Mouse (Mus musculus): ENCODE measurements around the gene Zc3h6. TPM values are rescaled to one million over a fixed set of nuclear protein-coding genes. Genes with fewer than 3 reads are reported as not detected.
"Not testable (repeated sequence)": the region's sequence is repeated elsewhere in the genome, so short reads cannot be mapped to it uniquely, and the experiment has no call there.

The Zc3h6 gene
- polyA plus RNA-seq (2012; rRNA removed) = 2.2 and 3.8 TPM in 2 replicates

DNA sequence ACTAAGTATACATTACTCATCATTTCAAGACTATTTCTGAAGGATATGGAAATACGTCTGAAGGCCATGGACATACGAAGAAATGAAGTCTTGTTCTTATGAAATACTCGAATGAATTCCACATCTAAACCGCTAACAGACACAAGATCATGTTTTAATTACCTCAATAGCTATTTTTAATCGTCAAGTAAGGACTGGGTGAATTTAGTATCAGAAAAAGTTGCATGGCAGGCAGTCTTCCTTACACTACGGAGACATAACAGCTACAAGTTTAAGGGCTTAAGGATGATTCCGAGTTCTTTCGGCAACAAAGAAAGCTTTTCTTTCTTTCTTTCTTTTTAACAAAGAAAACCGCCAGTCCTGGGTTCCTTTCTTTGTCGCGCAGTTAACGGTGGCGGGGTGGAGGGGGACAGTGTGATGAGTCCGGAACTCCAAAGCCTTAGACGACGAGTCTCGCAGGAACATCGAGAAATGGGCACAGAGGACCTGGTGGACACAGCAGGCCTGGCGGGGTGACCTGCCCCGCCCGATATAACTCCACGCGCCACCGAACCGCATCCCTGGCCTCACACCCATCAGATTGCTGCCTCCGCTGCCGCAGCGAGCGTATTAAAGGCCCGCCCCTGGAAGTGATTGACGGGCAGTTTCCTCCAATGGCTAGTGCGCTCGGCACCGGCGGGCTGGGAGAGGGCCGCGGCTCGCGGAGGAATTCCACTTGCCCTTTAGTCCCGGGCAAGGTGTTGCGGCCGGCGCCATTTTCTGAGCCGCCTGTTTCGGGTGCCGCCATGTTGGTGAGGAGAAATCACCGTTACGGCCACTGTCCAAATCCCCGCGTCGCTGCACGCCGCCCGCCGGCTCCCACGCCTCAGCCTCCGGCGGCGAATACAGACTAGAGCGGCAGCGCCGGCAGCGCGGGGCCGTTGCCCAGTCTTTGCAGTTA, at the start of gene Zc3h6:
Gene Zc3h6, plus strand, starts transcription at position 762 of the 940 bp plus-strand sequence.
- DNase-seq (ENCODE audit: low read depth) = no peak

DNA sequence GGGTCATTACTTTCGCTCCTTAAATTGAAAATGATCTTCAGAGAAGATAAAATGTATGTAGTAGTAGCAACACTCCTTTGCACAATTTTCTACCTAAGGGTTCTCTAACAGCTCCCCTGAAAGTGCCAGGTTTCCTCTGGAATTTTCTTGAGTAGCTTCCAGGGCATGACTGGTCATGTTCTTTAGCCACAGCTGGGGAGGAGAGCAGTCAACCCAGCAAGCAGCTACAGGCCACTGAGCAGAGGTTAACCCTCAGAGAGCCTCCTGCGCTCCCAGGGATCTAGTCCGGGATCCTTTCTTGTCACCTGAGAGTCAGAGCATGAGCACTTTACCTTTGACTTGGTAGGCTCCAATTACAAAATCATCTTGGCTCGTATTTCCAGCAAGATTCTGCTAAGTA, 42.4 kb upstream of the Zc3h6 start:
- DNase-seq (ENCODE audit: low read depth) = peak; percentile 66

DNA sequence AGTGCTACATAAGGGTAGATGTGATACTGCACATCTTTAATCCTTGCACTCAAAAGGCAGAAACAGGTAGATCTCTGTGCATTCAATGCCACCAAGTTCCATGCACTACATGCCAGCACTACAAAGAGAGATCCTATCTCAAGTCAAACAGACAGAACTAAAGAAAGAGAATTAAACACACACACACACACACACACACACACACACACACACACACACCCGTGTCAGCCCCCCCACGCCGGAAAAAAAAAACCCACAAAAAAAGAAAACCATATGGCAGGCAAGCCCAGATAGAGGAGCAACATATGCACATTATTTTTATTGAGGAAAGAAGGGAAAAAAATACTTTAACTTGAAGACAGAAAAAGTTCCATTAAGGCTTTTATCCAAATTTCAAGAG, 38.8 kb upstream of the Zc3h6 start:
- no peak for DNase-seq (ENCODE audit: low read depth)

DNA sequence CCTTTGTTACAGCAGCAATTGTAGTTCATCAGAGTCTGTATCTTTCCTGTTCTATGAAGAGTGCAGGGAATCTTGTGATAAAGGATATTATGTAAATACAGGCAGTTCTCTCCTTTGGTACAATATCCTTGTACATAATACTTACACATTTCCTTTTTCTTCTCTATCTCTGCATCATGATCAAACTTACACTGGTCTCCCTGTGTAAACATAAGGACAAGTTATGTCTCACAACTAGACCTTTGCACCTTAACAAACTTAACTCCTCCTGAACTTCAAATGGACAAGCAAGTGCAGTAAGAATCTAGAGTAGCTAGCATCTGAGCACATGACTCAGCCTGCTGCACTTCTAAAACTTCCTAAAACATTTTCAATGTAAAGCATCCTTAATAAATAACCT, 36.5 kb upstream of the Zc3h6 start:
- DNase-seq (ENCODE audit: low read depth) = no peak

DNA sequence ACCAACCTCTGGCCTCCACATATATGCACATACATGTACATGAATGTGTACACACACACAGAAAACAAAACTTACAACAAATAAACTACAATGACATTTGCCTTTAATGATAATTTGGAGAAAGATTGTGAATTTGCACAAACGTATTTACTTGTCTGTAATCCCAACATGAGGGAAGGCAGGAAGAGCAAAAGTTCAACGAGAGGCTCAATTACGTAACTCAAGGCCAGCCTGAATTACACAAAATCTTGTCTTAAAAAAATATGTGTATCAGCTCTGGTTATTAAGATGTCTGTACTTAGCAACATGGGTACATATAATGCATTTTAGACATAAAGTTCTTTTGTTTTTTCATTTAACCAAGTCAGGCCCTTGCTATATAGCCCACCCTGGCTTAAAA, 30.9 kb upstream of the Zc3h6 start:
- no peak for DNase-seq (ENCODE audit: low read depth)

DNA sequence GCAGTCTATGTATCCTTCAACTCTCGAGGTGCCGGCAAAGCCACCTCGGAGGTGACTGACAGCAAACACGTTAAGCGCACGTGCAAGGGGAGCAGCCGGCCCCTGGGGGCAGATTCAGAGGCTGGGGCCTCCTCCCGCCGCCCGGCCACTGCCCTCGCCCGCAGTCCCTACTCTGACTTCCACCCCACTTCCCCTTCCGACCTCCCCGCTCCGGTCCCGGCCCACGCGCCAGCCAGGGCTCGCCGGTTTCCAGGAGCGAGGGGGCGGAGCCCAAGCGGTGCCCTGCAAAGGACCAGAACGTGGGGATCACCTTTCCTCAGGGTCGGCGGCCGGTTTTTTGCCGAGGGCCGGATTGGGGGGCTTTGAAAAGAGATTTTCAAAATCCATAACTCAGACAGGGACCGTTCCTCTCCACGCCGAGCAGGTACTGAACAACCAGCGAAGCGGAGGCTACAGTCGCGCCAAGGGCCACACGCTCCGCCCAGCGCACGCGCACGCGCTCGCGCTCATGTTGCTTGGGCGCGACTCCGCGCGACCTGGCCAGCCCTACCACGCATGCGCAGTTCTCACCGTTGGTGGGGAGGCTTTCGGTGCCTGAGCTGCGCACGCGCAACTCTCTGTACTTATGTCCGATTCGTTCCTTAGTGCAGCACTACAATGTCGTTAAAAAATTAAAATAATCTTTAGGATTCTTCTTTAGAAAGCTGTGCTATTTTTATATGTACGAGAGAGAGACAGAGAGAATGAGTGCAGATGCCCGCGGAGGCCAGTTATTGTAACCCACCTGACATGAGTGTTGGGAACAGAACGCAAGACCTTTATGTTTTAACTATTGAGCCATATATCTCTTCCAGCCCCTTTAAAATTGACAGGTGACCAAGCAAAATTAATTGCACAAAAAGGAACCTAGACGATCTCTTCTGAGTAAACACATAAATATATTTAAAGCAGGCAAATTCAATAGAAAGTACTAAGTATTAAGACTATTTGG, 23.4 kb upstream of the Zc3h6 start, which contains the start of gene Zc3h8:
Gene Zc3h8, minus strand, starts transcription at position 540 of the 991 bp plus-strand sequence.
- peak; percentile 66 for DNase-seq (ENCODE audit: low read depth)

DNA sequence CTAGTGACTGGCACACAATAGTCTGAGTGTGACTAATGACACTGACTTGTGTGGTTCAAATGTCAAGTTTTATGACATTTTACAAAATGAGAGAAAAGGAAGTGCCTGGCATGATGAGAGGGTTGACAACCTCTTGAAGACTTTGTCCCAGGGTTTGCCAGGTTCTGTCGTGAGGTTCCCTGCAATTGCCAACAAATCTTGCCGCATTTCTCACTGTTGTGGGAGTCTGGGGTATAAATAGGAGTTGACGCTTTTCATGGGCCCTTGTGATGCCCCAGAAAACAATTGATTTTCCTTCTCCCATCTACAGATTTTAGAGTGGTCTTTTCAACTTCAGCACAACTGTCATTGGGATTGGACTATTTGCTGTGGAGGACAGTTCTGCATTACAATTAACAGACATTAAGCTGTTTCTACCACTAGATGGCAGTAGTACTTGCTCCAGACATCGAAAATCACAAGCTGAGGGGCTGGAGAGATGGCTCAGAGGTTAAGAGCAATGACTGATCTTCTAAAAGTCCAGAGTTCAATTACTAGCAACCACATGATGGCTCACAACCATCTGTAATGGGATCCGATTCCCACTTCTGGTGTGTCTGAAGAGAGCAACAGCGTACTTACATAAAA, 19.1 kb upstream of the Zc3h6 start:
- no peak for DNase-seq (ENCODE audit: low read depth)

DNA sequence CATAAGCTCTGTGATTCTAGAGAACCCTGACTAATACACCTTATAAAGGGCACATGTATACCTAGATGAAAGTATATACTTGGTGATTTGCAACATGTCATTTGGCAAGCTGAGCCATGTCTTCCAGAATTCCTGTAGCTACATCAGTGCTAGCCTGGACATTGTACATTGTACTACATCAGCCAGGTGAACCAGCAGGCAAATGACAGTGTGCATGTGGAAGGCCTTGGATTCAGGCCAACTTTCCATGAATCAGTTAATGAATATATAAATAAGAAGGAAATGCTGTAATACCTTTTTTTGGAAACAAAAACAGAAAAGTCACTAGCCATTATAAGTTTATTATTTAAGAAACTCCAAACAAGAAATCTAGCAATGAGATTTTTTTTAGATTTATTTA, 13.0 kb upstream of the Zc3h6 start:
- no peak for DNase-seq (ENCODE audit: low read depth)

DNA sequence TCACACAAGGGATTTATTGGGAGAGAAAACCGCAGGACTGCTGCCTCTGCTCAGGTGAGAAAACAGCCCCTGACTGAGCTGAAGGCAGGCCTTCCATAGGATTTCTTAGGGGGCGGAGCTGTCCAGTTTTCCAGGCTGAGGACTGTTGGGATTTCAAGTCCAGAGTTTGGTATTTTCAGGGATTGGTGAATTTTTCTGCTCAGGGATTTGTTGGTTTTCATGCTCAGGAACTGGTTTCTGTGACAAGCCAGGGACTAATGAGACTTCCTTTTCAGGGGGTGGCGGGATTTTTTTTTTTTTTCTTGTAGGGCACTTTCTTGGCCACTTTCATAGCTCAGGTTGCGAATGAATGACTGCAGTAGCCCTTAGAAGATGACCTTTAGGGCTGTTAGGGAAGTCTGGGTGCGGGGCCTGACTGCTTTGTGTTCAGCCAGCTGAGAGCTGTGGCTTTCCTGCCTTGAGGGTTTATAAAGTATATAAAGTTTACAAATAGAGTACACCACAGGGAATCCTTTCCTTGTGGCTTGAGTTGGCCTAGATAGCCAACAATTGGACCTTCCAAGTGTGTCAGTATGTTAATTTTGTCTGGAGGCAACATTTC, 1.6 kb upstream of the Zc3h6 start:
- no peak for DNase-seq (ENCODE audit: low read depth)

DNA sequence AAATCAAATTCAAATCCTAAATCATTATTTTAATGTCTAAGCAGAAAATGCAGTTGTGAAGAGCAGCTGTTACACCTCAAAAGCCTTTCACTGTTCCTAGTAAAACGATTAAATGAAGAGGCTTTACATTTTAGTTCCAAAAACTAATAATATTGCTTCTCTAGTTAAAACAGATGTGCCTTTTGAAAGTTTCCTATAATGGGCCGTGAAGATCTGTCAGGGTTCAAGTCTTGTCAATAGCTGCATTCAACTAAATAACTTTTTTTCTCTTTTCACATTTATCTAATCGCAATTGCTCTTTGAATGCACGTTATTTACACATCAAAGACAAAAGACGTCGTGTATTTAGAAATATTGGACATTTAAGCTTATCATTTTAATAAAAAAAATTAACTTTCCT, 966 bp upstream of the Zc3h6 start:
- no peak for DNase-seq (ENCODE audit: low read depth)

DNA sequence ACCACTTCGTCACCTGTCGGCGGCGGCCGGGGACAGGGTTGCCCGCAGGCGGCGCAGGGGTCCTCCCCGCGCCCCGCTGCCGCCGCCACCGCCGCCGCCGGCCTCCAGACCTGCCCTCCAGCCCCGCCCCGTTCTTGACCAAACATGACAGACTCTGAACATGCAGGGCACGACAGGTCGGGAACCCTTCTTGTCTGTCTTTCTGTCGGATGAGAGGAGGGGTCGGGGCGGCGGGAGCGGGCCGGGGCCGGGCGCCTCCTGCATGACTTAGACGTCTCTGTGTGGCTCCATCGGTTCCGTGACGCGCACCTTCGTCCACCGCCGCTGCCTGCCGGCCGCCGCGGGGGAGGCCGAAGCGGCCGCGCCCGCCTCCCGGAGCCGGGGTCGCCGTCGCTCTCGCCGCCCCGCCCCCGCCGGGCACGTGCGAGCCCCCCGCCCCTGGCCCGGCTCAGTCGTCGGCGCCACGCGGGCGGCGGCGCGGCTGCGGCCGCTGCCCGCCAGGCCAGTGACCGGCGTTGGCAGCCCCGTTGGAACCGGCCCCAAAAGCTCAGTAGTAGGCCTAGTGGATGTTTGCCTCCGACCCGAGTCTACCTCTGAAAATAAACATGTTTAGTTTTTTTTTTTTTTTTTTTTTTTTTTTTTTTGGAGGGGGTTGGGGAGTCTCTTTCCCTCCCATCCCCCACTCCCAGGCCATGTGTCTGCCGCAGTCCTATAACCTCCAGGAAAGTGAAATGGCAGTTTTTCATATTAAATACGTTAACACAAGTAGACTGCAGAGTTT, 649 bp downstream of the Zc3h6 start, which contains the start of gene Gm10762:
Gene Gm10762, minus strand, starts transcription at position 65 of the 781 bp plus-strand sequence.
- no peak for DNase-seq (ENCODE audit: low read depth)

DNA sequence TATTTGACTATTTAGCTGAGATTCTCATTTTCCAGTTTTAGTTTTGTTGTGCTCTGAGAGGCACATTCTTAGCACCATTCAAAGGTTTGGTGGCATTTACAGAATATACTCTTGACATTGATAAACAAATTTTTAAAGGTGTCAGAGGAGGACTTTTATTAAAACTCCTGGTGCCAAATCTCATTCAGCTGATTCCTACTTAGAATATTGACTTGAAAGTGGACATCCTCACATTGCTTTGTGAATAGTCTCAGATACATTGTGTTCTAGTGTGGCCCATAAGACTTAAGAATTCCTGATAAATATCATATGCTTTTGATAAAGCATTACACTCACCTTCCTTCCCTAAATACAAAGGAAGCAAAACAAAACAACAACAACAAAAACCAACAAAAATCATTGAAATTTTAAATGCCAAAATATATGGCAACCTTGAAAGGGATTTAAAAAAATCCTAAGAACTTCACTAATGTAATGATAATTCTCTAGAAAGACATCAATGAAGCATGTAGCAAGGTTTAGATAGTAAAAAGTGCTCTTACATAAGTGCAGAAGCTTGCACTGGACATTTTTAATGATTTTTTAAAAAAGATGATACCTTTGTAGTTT, 1.4 kb downstream of the Zc3h6 start:
- no peak for DNase-seq (ENCODE audit: low read depth)

DNA sequence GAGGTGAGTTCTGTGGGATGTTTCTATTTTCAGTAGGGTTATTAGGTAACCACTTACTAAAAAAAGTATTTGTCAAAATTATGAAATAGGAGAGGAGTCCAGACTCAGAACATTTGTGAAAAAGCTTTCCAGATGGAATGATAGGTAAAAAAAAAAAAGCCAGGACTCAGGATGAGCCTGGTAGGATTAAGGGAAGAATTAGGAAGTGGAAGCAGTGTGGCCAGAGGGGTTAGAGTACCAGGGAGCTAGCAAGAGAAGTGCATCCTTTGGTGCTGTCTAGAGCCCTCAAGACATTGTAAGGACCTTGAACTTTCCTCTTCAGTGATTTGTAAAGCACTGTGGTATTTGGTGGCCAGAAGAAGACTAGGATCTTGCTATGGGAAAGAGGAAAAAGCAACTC, 5.1 kb downstream of the Zc3h6 start:
- no peak for DNase-seq (ENCODE audit: low read depth)

DNA sequence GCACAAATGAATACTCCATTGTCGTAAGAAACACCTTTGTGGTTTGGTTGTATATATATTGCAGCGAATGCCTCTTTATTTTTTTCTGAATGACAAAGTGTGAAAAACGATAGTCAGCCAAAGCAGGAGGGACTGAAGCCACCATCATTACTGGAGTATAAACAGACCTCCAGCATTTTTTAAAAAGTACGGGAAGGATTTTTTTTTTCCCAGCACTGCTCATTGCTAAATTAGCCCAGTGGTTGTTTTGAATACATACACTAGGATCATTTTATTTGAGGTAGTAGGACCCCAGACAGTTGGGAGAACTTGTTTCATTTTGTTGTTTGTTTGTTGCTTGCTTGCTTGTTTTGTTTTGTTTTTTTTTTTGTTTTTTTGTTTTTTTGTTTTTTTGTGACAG, 8.4 kb downstream of the Zc3h6 start:
- no peak for DNase-seq (ENCODE audit: low read depth)

DNA sequence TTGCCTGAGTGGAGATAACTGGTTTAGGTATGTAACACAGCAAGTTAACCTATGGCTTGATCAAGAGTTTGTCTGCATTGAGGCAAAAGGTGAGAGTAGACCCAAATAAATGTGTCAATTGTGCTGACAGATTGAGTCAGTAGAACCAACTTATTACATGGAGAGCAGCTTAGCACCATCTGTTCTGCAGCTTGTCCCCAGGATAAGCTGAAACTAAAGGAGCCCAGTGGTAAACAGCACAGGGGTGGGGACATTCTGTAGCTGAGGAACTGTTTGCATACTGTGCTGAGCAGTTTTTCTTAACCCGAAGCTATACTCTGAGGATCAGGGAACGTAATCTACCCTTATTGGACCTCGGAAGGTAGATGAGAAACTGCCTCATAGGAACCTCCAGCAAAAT, 17.5 kb downstream of the Zc3h6 start:
- no peak for DNase-seq (ENCODE audit: low read depth)

DNA sequence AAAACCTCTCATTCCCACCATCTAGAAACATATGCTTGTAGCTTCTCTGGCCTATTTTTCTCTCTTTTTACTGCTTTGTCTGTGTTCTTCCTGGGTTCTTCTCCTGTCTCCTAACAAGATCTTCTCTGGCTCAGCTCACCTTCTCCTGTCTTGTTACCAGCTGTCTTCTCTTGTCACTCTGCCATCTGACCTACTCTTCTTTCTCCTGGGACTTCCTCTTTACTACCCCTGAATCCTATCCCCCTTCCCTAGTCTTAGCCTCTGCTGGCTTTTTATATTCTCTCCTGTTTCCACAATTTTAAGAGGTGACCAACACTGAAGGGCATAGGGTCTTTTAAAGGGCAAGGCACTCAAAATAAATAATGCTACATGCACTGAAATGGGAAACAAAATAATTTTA, 37.7 kb downstream of the Zc3h6 start:
- DNase-seq (ENCODE audit: low read depth) = no peak

DNA sequence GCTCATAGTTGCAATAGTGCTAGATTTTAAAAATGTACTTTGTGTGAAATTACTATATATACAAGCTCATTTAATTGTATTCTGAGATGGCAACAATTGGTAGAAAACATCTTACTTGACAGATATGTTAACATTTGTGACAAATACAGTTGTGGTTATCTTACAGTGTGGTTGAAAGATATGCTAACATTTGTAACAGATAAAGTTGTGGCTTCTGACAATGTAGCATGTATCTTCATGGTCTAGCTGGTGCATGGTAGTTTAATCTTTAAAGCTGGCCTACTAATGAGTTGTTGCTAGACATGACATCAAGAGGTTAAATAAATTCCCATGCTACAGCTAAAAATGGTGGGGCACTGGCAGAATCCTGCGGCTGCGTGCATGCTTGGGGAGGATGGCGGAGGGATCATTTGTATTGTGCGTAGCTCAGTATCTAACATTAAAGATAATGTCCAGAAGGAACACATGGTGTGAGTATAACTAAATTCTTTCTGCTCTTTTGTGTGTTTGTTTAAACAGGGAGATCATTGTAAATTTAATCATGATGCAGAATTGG, 39.1 kb downstream of the Zc3h6 start:
- DNase-seq (ENCODE audit: low read depth) = no peak

DNA sequence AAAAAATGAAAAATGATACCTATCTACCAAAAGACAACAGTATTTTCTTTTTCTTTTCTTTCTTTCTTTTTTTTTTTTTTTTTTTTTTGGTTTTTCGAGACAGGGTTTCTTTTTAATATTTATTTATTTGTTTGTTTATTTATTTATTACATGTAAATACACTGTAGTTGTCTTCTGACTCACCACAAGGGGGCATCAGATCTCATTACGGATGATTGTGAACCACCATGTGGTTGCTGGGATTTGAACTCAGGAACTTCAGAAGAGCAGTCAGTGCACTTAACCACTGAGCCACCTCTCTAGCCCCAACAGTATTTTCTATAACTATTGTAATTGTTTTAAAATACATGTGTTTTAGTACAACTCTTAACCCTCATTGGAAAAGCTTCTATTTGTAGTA, 41.7 kb downstream of the Zc3h6 start:
- not testable (repeated sequence) for DNase-seq (ENCODE audit: low read depth)

DNA sequence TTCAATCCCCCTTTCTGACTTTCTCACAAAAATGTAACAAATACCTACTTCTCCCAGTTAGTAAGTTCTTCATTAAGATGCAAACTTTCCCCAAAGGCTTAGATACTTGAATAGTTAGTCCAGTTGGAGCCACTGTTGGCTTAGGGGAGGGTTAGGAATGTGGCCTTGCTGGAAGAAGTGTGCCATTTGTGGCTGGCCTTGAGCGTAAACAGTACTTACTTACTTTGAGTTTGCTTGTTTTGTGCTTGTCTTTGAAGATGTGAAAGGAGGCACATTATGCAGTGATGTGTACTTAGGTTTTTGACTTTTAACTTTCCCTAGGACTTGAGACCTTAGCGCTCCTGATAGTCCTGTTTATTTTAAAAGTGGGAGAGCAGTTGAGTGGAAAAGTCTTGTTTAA, 52.9 kb downstream of the Zc3h6 start:
- no peak for DNase-seq (ENCODE audit: low read depth)

DNA sequence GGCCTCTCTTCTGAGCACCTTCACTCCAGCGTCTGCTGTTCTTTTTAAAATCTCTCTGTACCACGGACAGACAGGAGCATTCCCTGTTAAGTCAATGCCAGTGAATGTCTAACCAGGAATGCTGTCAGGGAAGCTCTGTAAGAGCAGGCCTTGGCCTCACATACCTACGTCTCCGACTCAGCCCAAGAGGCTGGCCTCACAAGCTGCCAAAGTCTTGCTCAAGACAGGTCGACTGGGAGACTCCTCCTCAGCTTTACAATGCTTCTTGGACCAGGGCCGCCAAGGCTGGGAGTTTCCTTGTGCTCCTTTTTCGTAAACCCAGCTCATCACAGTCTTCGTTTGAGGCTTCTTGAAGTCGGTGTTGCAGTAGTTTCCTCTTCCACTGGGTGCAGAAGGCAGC, 57.6 kb downstream of the Zc3h6 start:
- DNase-seq (ENCODE audit: low read depth) = peak; percentile 77

Data from gonadal fat pad, adult 2 months (tissue).